Mouse (Mus musculus) bone marrow macrophage, adult 2 months (primary cell): ENCODE results near the gene Cped1.

Experiments used
- CTCF ChIP-seq: IDR thresholded peaks from 2 replicates; pipeline ENCODE4 v1.5.1; 2012; ENCODE audit warnings: low read depth, mild to moderate bottlenecking, low read length, moderate library complexity
- POLR2A ChIP-seq: IDR thresholded peaks from 2 replicates; pipeline ENCODE4 v1.6.1; 2012; ENCODE audit warnings: mild to moderate bottlenecking, low read depth, low read length, borderline replicate concordance

DNA sequence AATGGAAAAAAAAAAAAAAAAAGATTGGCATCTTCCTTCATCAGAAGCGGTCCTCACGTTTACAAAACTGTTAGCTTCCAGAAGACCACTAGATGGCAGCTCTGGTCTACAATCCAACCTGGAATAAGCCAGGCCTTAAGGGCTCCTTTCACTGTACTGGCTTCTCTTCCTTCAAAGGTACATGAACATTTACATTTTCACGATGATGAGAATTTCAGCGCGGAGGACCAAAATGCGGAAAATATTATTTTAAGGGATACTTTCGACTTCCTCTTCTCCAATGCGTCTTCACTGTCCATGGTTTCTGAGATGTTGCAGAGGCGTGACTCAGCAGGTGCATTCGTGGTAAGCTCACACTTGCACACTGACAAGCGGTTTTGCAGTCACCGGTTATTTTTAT lies 136.4 kb downstream of the Cped1 start:
- TF ChIP-seq CTCF: no peak
- no peak for TF ChIP-seq POLR2A
